Mouse (Mus musculus): ENCODE data around the gene Ctr9. TPM values are rescaled to one million over a fixed set of nuclear protein-coding genes. Genes with fewer than 3 reads are reported as not detected.

Gene Ctr9
- polyA plus RNA-seq, 2 experiments, result 12.7 to 20.2 TPM

- WGBS (ENCODE audit: insufficient replicate concordance), result 82% methylated on average over 4 of the region's 4 CpGs
- no peaks in the 10 kb centered on the region for H3K4me1 ChIP-seq (replicated peaks; ENCODE audit: control insufficient read depth in 2 of 2, insufficient read depth in 2 of 2, low read length in 1 of 2)
- no peak for DNase-seq (ENCODE audit: low read depth in 3 of 3, low spot score in 3 of 3)
- ATAC-seq (ENCODE audit: insufficient read depth), result no peak
- no peak overlapping the region for H3K4me2 ChIP-seq (ENCODE audit: low read depth)
- no peaks in the 10 kb centered on the region for H3K27me3 ChIP-seq (ENCODE audit: control insufficient read depth, insufficient read depth, low read length)
- H3K4me3 ChIP-seq (ENCODE audit: insufficient read depth in 1 of 2, low read depth in 2 of 2, low read length in 2 of 2), result no peak overlapping the region
- no peak overlapping the region for H3K27ac ChIP-seq
- no peak overlapping the region for H3K9ac ChIP-seq (replicated peaks)
- peaks cover 96% of the 10 kb centered on the region for H3K36me3 ChIP-seq (replicated peaks; ENCODE audit: control insufficient read depth, insufficient read depth, low read depth)
- peaks cover 6% of the 10 kb centered on the region for H3K9me3 ChIP-seq (ENCODE audit: control insufficient read depth, low read length)
- TF ChIP-seq EP300 (IDR thresholded peaks at IDR 0.05; ENCODE audit: low read depth), result no peak
- TF ChIP-seq CTCF (IDR thresholded peaks at IDR 0.05; ENCODE audit: low read depth), result no peak
Measured at GRCm38 (mm10) chr7:111072410-111072809, 43.7 kb downstream of the Ctr9 start.

GRCm38 (mm10) chr7:111075288-111075687, 46.5 kb downstream of the Ctr9 start:
- Histone ChIP-seq H3K27me3 (ENCODE audit: control insufficient read depth, insufficient read depth, low read length) (no peaks in the 10 kb centered on the region), H3K9me3 (ENCODE audit: control insufficient read depth, low read length) (no peaks in the 10 kb centered on the region), H3K4me3 (ENCODE audit: insufficient read depth in 1 of 2, low read depth in 2 of 2, low read length in 2 of 2) (no peak overlapping the region), H3K9ac (replicated peaks) (no peak overlapping the region), H3K4me1 (replicated peaks; ENCODE audit: control insufficient read depth in 2 of 2, insufficient read depth in 2 of 2, low read length in 1 of 2) (peaks cover 3 to 7% of the 10 kb centered on the region in 2 experiments), H3K36me3 (replicated peaks; ENCODE audit: control insufficient read depth, insufficient read depth, low read depth) (peaks cover 96% of the 10 kb centered on the region), H3K27ac (no peak overlapping the region), H3K4me2 (ENCODE audit: low read depth) (no peak overlapping the region)
- TF ChIP-seq CTCF (IDR thresholded peaks at IDR 0.05; ENCODE audit: low read depth), result no peak
- no peak for TF ChIP-seq EP300 (IDR thresholded peaks at IDR 0.05; ENCODE audit: low read depth)
- WGBS (ENCODE audit: insufficient replicate concordance), result 90% methylated on average over 4 of the region's 4 CpGs
- no peak for ATAC-seq (ENCODE audit: insufficient read depth)
- DNase-seq (ENCODE audit: low read depth in 3 of 3, low spot score in 3 of 3), result no peak

- ATAC-seq (ENCODE audit: insufficient read depth), result no peak
- Histone ChIP-seq H3K9ac (replicated peaks) (no peak overlapping the region), H3K9me3 (ENCODE audit: control insufficient read depth, low read length) (no peaks in the 10 kb centered on the region), H3K4me2 (ENCODE audit: low read depth) (no peak overlapping the region), H3K27me3 (ENCODE audit: control insufficient read depth, insufficient read depth, low read length) (no peaks in the 10 kb centered on the region), H3K4me3 (ENCODE audit: insufficient read depth in 1 of 2, low read depth in 2 of 2, low read length in 2 of 2) (no peak overlapping the region), H3K4me1 (replicated peaks; ENCODE audit: control insufficient read depth in 2 of 2, insufficient read depth in 2 of 2, low read length in 1 of 2) (peaks cover 9 to 14% of the 10 kb centered on the region in 2 experiments), H3K36me3 (replicated peaks; ENCODE audit: control insufficient read depth, insufficient read depth, low read depth) (peaks cover 84% of the 10 kb centered on the region), H3K27ac (no peak overlapping the region)
- DNase-seq (ENCODE audit: low read depth in 3 of 3, low spot score in 3 of 3), result no peak
- 91% methylated on average over 4 of the region's 4 CpGs for WGBS (ENCODE audit: insufficient replicate concordance)
- TF ChIP-seq EP300 (IDR thresholded peaks at IDR 0.05; ENCODE audit: low read depth) (no peak), CTCF (IDR thresholded peaks at IDR 0.05; ENCODE audit: low read depth) (no peak)
Measured at GRCm38 (mm10) chr7:111078271-111078670, 49.5 kb downstream of the Ctr9 start.

GRCm38 (mm10) chr7:111080026-111080425, 51.3 kb downstream of the Ctr9 start:
- TF ChIP-seq EP300 (IDR thresholded peaks at IDR 0.05; ENCODE audit: low read depth), result no peak
- peak overlapping the region in 1 of 2 experiments; percentile 93; a peak in 2 of 4 replicates for H3K4me3 ChIP-seq (ENCODE audit: insufficient read depth in 1 of 2, low read depth in 2 of 2, low read length in 2 of 2)

GRCm38 (mm10) chr7:111080876-111081275, 52.1 kb downstream of the Ctr9 start:
- H3K36me3 ChIP-seq (replicated peaks; ENCODE audit: control insufficient read depth, insufficient read depth, low read depth), result peaks cover 60% of the 10 kb centered on the region
- H3K4me3 ChIP-seq (ENCODE audit: insufficient read depth in 1 of 2, low read depth in 2 of 2, low read length in 2 of 2), result peak overlapping the region; percentile 90 to 93
- peaks cover 16 to 26% of the 10 kb centered on the region in 2 experiments for H3K4me1 ChIP-seq (replicated peaks; ENCODE audit: control insufficient read depth in 2 of 2, insufficient read depth in 2 of 2, low read length in 1 of 2)
- no peaks in the 10 kb centered on the region for H3K9me3 ChIP-seq (ENCODE audit: control insufficient read depth, low read length)
- H3K27ac ChIP-seq, result no peak overlapping the region
- no peak for TF ChIP-seq CTCF (IDR thresholded peaks at IDR 0.05; ENCODE audit: low read depth)
- TF ChIP-seq EP300 (IDR thresholded peaks at IDR 0.05; ENCODE audit: low read depth), result no peak
- no peak for ATAC-seq (ENCODE audit: insufficient read depth)
- 82% methylated on average over 3 of the region's 3 CpGs for WGBS (ENCODE audit: insufficient replicate concordance)
- DNase-seq (ENCODE audit: low read depth in 3 of 3, low spot score in 3 of 3), result no peak
- H3K27me3 ChIP-seq (ENCODE audit: control insufficient read depth, insufficient read depth, low read length), result no peaks in the 10 kb centered on the region
- peak overlapping the region; percentile 89 for H3K4me2 ChIP-seq (ENCODE audit: low read depth)
- peak overlapping the region; percentile 100 for H3K9ac ChIP-seq (replicated peaks)

More at GRCm38 (mm10) chr7:111080026-111080425, 51.3 kb downstream of the Ctr9 start:
- 82% methylated on average over 8 of the region's 8 CpGs for WGBS (ENCODE audit: insufficient replicate concordance)
- Histone ChIP-seq H3K4me2 (ENCODE audit: low read depth) (peak overlapping the region; percentile 89), H3K36me3 (replicated peaks; ENCODE audit: control insufficient read depth, insufficient read depth, low read depth) (peaks cover 67% of the 10 kb centered on the region), H3K9me3 (ENCODE audit: control insufficient read depth, low read length) (no peaks in the 10 kb centered on the region), H3K27me3 (ENCODE audit: control insufficient read depth, insufficient read depth, low read length) (no peaks in the 10 kb centered on the region), H3K9ac (replicated peaks) (no peak overlapping the region; the same call in none of the 2 replicates), H3K27ac (no peak overlapping the region), H3K4me1 (replicated peaks; ENCODE audit: control insufficient read depth in 2 of 2, insufficient read depth in 2 of 2, low read length in 1 of 2) (peaks cover 14 to 18% of the 10 kb centered on the region in 2 experiments)
- ATAC-seq (ENCODE audit: insufficient read depth) (no peak), DNase-seq (ENCODE audit: low read depth in 3 of 3, low spot score in 3 of 3) (no peak)

Data from liver, embryonic 14.5 days (tissue).